Mouse (Mus musculus) lung, postnatal 0 days (tissue): Measurements from ENCODE around the gene Syngap1.

ENCODE experiments used
- CTCF ChIP-seq: IDR thresholded peaks from 2 replicates; pipeline ENCODE4 v1.5.1; 2016; ENCODE audit warnings: antibody characterized with exemption, mild to moderate bottlenecking
- EP300 ChIP-seq: IDR thresholded peaks from 2 replicates; pipeline ENCODE4 v1.6.1; 2016; ENCODE audit warnings: antibody characterized with exemption, mild to moderate bottlenecking, control low read depth

- TF ChIP-seq CTCF (no peak), EP300 (no peak)
Observed at GRCm38 (mm10) chr17:26983382-26983781, 42.3 kb downstream of the Syngap1 start.
